Mouse (Mus musculus) hindbrain, embryonic 16.5 days (tissue): ENCODE results near the gene Fam50a. TPM values are rescaled to one million over a fixed set of nuclear protein-coding genes. Genes with fewer than 3 reads are reported as not detected.

Experiments used
- ATAC-seq: fragments of 200-750 bp; cut with Nextera tagmentation; 2 replicates; pipeline ENCODE4 v1.8.0; 2017; ENCODE audit warnings: moderate TSS enrichment, moderate library complexity
- H3K27ac ChIP-seq: fragments of 300-500 bp; sonication (generic); 2 replicates; pipeline ENCODE4 v1.5.1; 2014; ENCODE audit warnings: low read depth, mild to moderate bottlenecking, control low read depth, low read length, moderate library complexity
- H3K27me3 ChIP-seq: fragments of 300-500 bp; sonication (generic); replicated peaks from 2 replicates; pipeline ENCODE4 v1.6.1; 2014; ENCODE audit warnings: low read length; ENCODE audit not compliant: control insufficient read depth, insufficient read depth
- H3K36me3 ChIP-seq: fragments of 300-500 bp; sonication (generic); 2 replicates; pipeline ENCODE4 v1.6.1; 2014; ENCODE audit warnings: mild to moderate bottlenecking, low read length, moderate library complexity, mixed read lengths; ENCODE audit not compliant: control insufficient read depth, insufficient read depth
- H3K4me1 ChIP-seq: fragments of 300-500 bp; sonication (generic); 2 replicates; pipeline ENCODE4 v1.6.1; 2014; ENCODE audit warnings: low read depth, low read length; ENCODE audit not compliant: control insufficient read depth, insufficient read depth
- H3K4me2 ChIP-seq: fragments of 300-500 bp; sonication (generic); 2 replicates; pipeline ENCODE4 v1.6.1; 2014; ENCODE audit warnings: mild to moderate bottlenecking, low read length, control low read depth, moderate library complexity
- H3K4me3 ChIP-seq: fragments of 300-500 bp; sonication (generic); 2 replicates; pipeline ENCODE4 v1.5.1; 2014; ENCODE audit warnings: mild to moderate bottlenecking, low read length, control low read depth, moderate library complexity
- H3K9ac ChIP-seq: fragments of 300-500 bp; sonication (generic); 2 replicates; pipeline ENCODE4 v1.6.1; 2014; ENCODE audit warnings: low read depth, mild to moderate bottlenecking, control low read depth, low read length, moderate library complexity
- H3K9me3 ChIP-seq: fragments of 300-500 bp; sonication (generic); 2 replicates; pipeline ENCODE4 v1.6.1; 2014; ENCODE audit warnings: mild to moderate bottlenecking, low read length, moderate library complexity; ENCODE audit not compliant: control insufficient read depth
- WGBS: fragments of 180-500 bp; shearing (Covaris S2); extraction: QIAGEN DNeasy Blood & Tissue Kit; methylation state at CpG from one replicate; pipeline ENCODE4 v1.1.7; 2014; 5-methylcytosine and 5-hydroxymethylcytosine counted together
- polyA plus RNA-seq: library from polyadenylated mRNA; unstranded; fragments of >200 nt; fragmentation: Nextera tagmentation; extraction: Ambion mirVana; gene quantifications from 2 replicates; pipeline ENCODE4 v1.2.1, GENCODE M21; 2015

Fam50a gene
- polyA plus RNA-seq, 1 experiment from 2014 or later: 61.5 TPM

- Histone ChIP-seq H3K9ac (peak within 1 kb of the TSS; percentile 75), H3K27ac (peak within 1 kb of the TSS; percentile 83), H3K27me3 (no peaks in the 10 kb centered on the region), H3K4me2 (peak within 1 kb of the TSS; percentile 74), H3K9me3 (no peaks in the 10 kb centered on the region), H3K36me3 (no peaks in the 10 kb centered on the region), H3K4me3 (peak within 1 kb of the TSS; percentile 56), H3K4me1 (peaks cover 3% of the 10 kb centered on the region)
- 20% methylated on average over 16 of the region's 16 CpGs for WGBS
- peak; percentile 79 for ATAC-seq
Measured at GRCm38 (mm10) chrX:74281732-74282394, 31.0 kb upstream of the Fam50a start, which contains the start of the genes Taz and Dnase1l1. Gene Taz, plus strand, starts transcription at chrX:74281912. Gene Dnase1l1, minus strand, starts transcription at chrX:74282337.

- peak; percentile 87 for ATAC-seq
- WGBS: 19% methylated on average over 39 of the region's 39 CpGs
- peak overlapping the region; percentile 56 for H3K4me3 ChIP-seq
- no peaks in the 10 kb centered on the region for H3K9me3 ChIP-seq
- H3K27me3 ChIP-seq: no peaks in the 10 kb centered on the region
- peak overlapping the region; percentile 83 for H3K27ac ChIP-seq
- no peaks in the 10 kb centered on the region for H3K36me3 ChIP-seq
- peak overlapping the region; percentile 74 for H3K4me2 ChIP-seq
- H3K9ac ChIP-seq: peak overlapping the region; percentile 75
- H3K4me1 ChIP-seq: peaks cover 3% of the 10 kb centered on the region
Measured at GRCm38 (mm10) chrX:74282395-74283091, 30.3 kb upstream of the Fam50a start.

- Histone ChIP-seq H3K4me2 (peak overlapping the region; percentile 70), H3K4me1 (peaks cover 3% of the 10 kb centered on the region), H3K27me3 (no peaks in the 10 kb centered on the region), H3K9ac (peak overlapping the region; percentile 75), H3K36me3 (no peaks in the 10 kb centered on the region), H3K4me3 (peak overlapping the region; percentile 56), H3K9me3 (no peaks in the 10 kb centered on the region), H3K27ac (peak overlapping the region; percentile 83)
- ATAC-seq: peak; percentile 24
- 27% methylated on average over 5 of the region's 5 CpGs for WGBS
Measured at GRCm38 (mm10) chrX:74283092-74283437, 29.8 kb upstream of the Fam50a start.

GRCm38 (mm10) chrX:74293431-74293830 lies 19.4 kb upstream of the Fam50a start:
- no peak overlapping the region for H3K9ac ChIP-seq
- no peak overlapping the region for H3K4me3 ChIP-seq
- H3K4me2 ChIP-seq: no peak overlapping the region
- ATAC-seq: no peak
- no peaks in the 10 kb centered on the region for H3K27me3 ChIP-seq
- no peaks in the 10 kb centered on the region for H3K9me3 ChIP-seq
- H3K36me3 ChIP-seq: no peaks in the 10 kb centered on the region; the same call in 1 of the 2 replicates
- 83% methylated on average over 4 of the region's 4 CpGs for WGBS
- H3K27ac ChIP-seq: no peak overlapping the region
- peaks cover 3% of the 10 kb centered on the region; the same call in 1 of the 2 replicates for H3K4me1 ChIP-seq

DNA sequence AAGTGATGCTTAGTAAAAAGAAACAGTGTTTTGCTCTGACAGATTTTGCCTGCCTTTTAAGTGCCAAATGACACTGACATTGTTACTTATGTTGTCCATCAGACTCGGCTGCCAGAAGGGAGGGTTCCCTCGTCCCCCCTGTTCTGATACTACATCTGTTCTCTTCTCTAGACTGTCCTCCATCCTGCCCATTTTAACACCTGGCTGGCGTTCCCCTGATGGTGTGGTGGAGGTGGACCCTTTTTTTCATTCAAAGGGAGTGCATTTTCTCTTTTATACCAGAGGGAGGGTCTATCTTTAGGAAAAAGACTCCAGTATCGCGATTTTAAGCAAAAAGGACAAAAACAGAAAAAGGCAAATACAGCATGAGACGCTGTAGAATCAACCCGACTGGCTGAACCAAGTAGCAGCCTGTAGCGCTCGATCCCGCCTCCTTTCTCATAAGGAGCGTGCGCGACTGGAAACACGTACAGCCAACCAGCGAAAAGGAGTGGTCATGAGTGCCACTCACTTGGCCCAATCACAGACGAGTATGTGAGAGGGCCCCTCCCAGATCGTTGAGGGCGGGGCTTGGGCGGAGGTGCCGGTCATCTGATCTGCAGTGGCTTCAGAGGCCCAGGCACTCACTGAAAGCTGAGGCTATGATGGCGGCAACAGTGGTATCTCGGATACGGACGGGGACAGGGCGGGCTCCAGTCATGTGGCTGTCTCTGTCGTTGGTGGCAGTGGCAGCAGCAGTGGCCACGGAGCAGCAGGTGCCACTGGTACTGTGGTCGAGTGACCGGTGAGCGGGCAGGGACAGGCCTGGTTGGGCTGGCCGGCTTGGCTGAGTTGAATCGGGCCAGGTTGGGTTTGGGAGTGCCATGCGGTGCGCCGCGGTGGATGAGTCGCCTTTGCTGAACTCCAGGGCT lies 16.0 kb upstream of the Fam50a start, which contains the start of gene Atp6ap1:
Gene Atp6ap1, plus strand, starts transcription at position 560 of the 911 bp plus-strand sequence.
- Histone ChIP-seq H3K4me2 (peak within 1 kb of the TSS; percentile 69), H3K4me3 (peak within 1 kb of the TSS; percentile 68), H3K27ac (peak within 1 kb of the TSS; percentile 83), H3K9ac (peak within 1 kb of the TSS; percentile 82), H3K27me3 (no peaks in the 10 kb centered on the region), H3K9me3 (no peaks in the 10 kb centered on the region), H3K36me3 (peaks cover 8% of the 10 kb centered on the region), H3K4me1 (peaks cover 4% of the 10 kb centered on the region; the same call in 1 of the 2 replicates)
- 16% methylated on average over 31 of the region's 37 CpGs for WGBS
- ATAC-seq: peak; percentile 99

DNA sequence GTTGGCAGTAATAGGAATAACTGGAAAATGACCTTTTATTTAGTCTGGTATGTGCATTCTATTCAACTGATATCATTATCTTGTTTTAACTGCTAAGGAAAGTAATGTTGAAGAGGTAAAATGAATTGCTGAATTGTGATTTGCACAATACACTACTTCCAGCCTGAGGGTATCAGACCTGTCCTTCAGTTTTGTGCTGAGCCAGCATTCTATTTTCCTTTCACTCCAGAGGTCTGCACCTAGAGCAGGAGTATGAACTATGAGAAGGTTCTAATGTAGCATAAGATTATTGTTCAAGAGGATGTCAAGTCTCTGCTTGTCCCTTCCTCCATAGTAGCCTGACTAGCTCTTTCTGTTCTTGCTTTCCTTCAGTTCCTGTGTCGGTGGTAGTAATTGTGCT lies 14.5 kb upstream of the Fam50a start:
- Histone ChIP-seq H3K4me3 (no peak overlapping the region), H3K9me3 (no peaks in the 10 kb centered on the region), H3K9ac (no peak overlapping the region), H3K4me2 (no peak overlapping the region), H3K27me3 (no peaks in the 10 kb centered on the region), H3K4me1 (peaks cover 4% of the 10 kb centered on the region; the same call in 1 of the 2 replicates), H3K36me3 (peaks cover 8% of the 10 kb centered on the region), H3K27ac (no peak overlapping the region)
- ATAC-seq: no peak
- WGBS: 100% methylated on average over 1 of the region's 1 CpGs

DNA sequence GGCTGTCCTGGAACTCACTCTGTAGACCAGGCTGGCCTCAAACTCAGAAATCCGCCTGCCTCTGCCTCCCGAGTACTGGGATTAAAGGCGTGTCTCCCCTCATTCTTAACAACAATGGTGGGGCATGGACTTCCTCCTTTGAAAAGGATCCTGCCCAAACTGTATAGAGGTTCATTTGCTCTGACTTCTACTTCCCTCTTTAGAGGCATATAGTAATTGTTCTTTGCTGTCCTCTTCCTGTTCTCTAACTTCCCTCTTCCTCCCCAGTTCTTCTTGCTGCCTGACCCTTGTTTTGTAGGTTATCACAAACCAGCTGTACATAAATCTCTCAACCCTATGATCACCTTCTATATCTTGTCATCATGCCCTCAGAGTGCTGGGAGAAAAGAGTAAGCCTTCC lies 13.1 kb upstream of the Fam50a start:
- ATAC-seq: no peak
- Histone ChIP-seq H3K4me3 (no peak overlapping the region), H3K4me1 (peaks cover 4% of the 10 kb centered on the region; the same call in 1 of the 2 replicates), H3K27me3 (no peaks in the 10 kb centered on the region), H3K9me3 (no peaks in the 10 kb centered on the region), H3K27ac (no peak overlapping the region), H3K9ac (no peak overlapping the region), H3K4me2 (no peak overlapping the region), H3K36me3 (peaks cover 8% of the 10 kb centered on the region)
- WGBS: 87% methylated on average over 3 of the region's 3 CpGs

DNA sequence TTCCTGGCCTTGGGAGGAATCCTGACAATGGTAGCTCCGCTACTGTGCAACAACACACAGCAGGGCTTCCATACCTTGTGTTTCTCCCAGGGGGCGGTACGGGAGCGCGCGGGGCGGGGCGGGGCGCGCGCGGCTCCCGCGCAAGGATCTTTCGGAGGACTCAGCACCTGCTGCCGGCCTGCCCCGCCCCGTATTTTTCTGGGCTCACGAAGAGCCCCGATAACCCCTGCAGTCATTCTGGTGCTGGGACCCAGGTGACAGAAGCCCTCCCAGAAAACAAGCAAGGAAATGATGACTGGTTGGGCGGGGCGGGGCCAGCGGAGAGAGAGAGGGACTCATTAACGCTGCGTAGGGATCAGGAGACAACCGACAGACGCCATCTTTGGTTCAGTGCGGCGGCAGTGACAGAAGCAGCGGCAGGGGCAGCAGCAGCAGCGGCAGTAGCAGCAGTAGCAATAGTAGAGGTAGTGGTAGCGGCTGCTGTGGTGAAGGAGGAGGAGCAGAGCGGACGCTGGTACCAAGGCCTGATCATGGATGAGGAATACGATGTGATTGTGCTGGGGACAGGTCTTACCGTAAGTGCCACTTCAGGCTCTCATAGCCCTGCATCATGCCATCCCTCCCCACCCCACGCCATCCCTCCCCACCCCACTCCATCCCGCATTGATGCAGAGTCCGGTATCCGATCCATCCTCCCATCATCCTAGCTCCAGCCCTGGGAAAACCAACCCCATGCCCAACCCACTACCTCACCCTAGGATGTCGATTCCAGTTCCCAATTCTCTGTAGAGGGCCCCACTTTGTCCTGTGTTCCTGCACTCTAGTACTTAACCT lies 7.7 kb upstream of the Fam50a start, which contains the start of gene Gdi1:
Gene Gdi1, plus strand, starts transcription at position 132 of the 834 bp plus-strand sequence.
- 8% methylated on average over 36 of the region's 41 CpGs for WGBS
- peak within 1 kb of the TSS; percentile 76 for H3K9ac ChIP-seq
- no peaks in the 10 kb centered on the region for H3K9me3 ChIP-seq
- H3K4me3 ChIP-seq: peak within 1 kb of the TSS; percentile 51
- no peaks in the 10 kb centered on the region for H3K27me3 ChIP-seq
- H3K27ac ChIP-seq: peak within 1 kb of the TSS; percentile 93
- H3K4me2 ChIP-seq: peak within 1 kb of the TSS; percentile 54
- ATAC-seq: peak; percentile 82
- H3K36me3 ChIP-seq: peaks cover 19% of the 10 kb centered on the region
- H3K4me1 ChIP-seq: peaks cover 9% of the 10 kb centered on the region
